Mouse (Mus musculus) heart, adult 2 months (tissue): ENCODE results near the gene Cpn1. TPM values are rescaled to one million over a fixed set of nuclear protein-coding genes. Genes with fewer than 3 reads are reported as not detected.

Source experiments
- DNase-seq, 2 experiments: peaks; one replicate each; pipeline ENCODE4 v3.0.0; 2021
- H3K27ac ChIP-seq: fragments of 200-600 bp; 2 replicates; pipeline ENCODE4 v1.8.1; 2022
- H3K27me3 ChIP-seq: fragments of 200-500 bp; 2 replicates; pipeline ENCODE4 v1.6.1; 2012; ENCODE audit warnings: mild to moderate bottlenecking, low read length, inconsistent platforms, mixed read lengths; ENCODE audit not compliant: control insufficient read depth, insufficient read depth
- H3K36me3 ChIP-seq: fragments of 200-500 bp; 2 replicates; pipeline ENCODE4 v1.6.1; 2012; ENCODE audit warnings: low read length, inconsistent platforms; ENCODE audit not compliant: control insufficient read depth, insufficient read depth
- H3K4me1 ChIP-seq: fragments of 200-500 bp; 2 replicates; pipeline ENCODE4 v1.6.1; 2011; ENCODE audit warnings: low read length; ENCODE audit not compliant: control insufficient read depth, insufficient read depth
- H3K4me3 ChIP-seq: fragments of 200-600 bp; 2 replicates; pipeline ENCODE4 v1.8.1; 2022
- H3K79me2 ChIP-seq: fragments of 200-500 bp; replicated peaks from 2 replicates; pipeline ENCODE4 v1.6.1; 2012; ENCODE audit warnings: mild to moderate bottlenecking, inconsistent platforms, low read length, moderate library complexity, mixed read lengths; ENCODE audit not compliant: control insufficient read depth, insufficient read depth
- H3K9ac ChIP-seq: fragments of 200-500 bp; 2 replicates; pipeline ENCODE4 v1.6.1; 2012; ENCODE audit warnings: low read depth, mild to moderate bottlenecking, control low read depth, inconsistent platforms, low read length, mixed read lengths
- CTCF ChIP-seq: fragments of 200-600 bp; IDR thresholded peaks from 2 replicates; pipeline ENCODE4 v1.8.1; 2022; ENCODE audit warnings: antibody characterized with exemption, mild to moderate bottlenecking, moderate library complexity
- EP300 ChIP-seq: fragments of 200-500 bp; IDR thresholded peaks from 2 replicates; pipeline ENCODE4 v1.6.1; 2011; ENCODE audit warnings: low read depth, low read length, control low read depth; ENCODE audit not compliant: insufficient read depth
- POLR2A ChIP-seq: fragments of 200-500 bp; IDR thresholded peaks from 2 replicates; pipeline ENCODE4 v1.6.1; 2011; ENCODE audit warnings: mild to moderate bottlenecking, low read depth, low read length, control low read depth; ENCODE audit not compliant: insufficient read depth
- WGBS: fragments of 180-500 bp; shearing (Covaris S2); methylation state at CpG from one replicate; pipeline ENCODE4 v1.1.7; 2018; 5-methylcytosine and 5-hydroxymethylcytosine counted together
- intact Hi-C: fragments of 180-260 bp; cut with DNase I; formaldehyde crosslinking; loops from one replicate; pipeline ENCODE4 v1.15.1; 2025
- polyA plus RNA-seq: library from polyadenylated mRNA; depleted of rRNA; stranded (reverse); fragments of >200 nt; gene quantifications from 2 replicates; pipeline ENCODE4 v1.2.3, GENCODE M21; 2012
- total RNA-seq, 2 experiments: library from RNA; stranded (reverse); gene quantifications; 2 replicates each; pipeline ENCODE4 v1.2.3; 2021

The Cpn1 gene
- total and polyA plus RNA-seq, 3 experiments: 0.18 to 0.31 TPM; not detected in 1

- intact Hi-C loops: loop anchor here (5.0 kb wide), 1 partner anchor 40 kb away; no protein-coding TSS in a partner anchor
- no peak overlapping the region for H3K9ac ChIP-seq
- no peaks in the 10 kb centered on the region for H3K27me3 ChIP-seq
- no peak overlapping the region for H3K4me3 ChIP-seq
- H3K36me3 ChIP-seq: no peaks in the 10 kb centered on the region; the same call in 1 of the 2 replicates
- 74% methylated on average over 6 of the region's 6 CpGs for WGBS
- no peak overlapping the region for H3K27ac ChIP-seq
- no peak for DNase-seq
- no peaks in the 10 kb centered on the region; the same call in 1 of the 2 replicates for H3K79me2 ChIP-seq
- TF ChIP-seq EP300 (no peak), POLR2A (no peak), CTCF (no peak)
- H3K4me1 ChIP-seq: peaks cover 14% of the 10 kb centered on the region
Measured at GRCm38 (mm10) chr19:43917763-43918162, 68.6 kb downstream of the Cpn1 start.

GRCm38 (mm10) chr19:43917406-43917691 is 69.0 kb downstream of the Cpn1 start:
- no peak for DNase-seq
- H3K36me3 ChIP-seq: no peaks in the 10 kb centered on the region; the same call in 1 of the 2 replicates
- H3K79me2 ChIP-seq: no peaks in the 10 kb centered on the region; the same call in 1 of the 2 replicates
- intact Hi-C loops: loop anchor here (5.0 kb wide), 1 partner anchor 40 kb away; no protein-coding TSS in a partner anchor
- H3K9ac ChIP-seq: no peak overlapping the region
- peaks cover 14% of the 10 kb centered on the region for H3K4me1 ChIP-seq
- H3K27me3 ChIP-seq: no peaks in the 10 kb centered on the region
- WGBS: 71% methylated on average over 2 of the region's 2 CpGs
- no peak for TF ChIP-seq EP300
- TF ChIP-seq CTCF: no peak
- no peak for TF ChIP-seq POLR2A
- H3K4me3 ChIP-seq: peak overlapping the region; percentile 28
- H3K27ac ChIP-seq: no peak overlapping the region

GRCm38 (mm10) chr19:43916586-43917405 is 69.6 kb downstream of the Cpn1 start:
- WGBS: 33% methylated on average over 21 of the region's 21 CpGs
- H3K4me3 ChIP-seq: peak overlapping the region; percentile 28
- TF ChIP-seq CTCF (no peak), EP300 (no peak), POLR2A (no peak)
- H3K27me3 ChIP-seq: no peaks in the 10 kb centered on the region
- no peak overlapping the region for H3K9ac ChIP-seq
- no peaks in the 10 kb centered on the region; the same call in 1 of the 2 replicates for H3K36me3 ChIP-seq
- peak in 1 of 2 experiments; percentile 33 for DNase-seq
- peaks cover 14% of the 10 kb centered on the region for H3K4me1 ChIP-seq
- H3K79me2 ChIP-seq: no peaks in the 10 kb centered on the region; the same call in 1 of the 2 replicates
- intact Hi-C loops: loop anchor here (5.0 kb wide), 1 partner anchor 39 kb away; no protein-coding TSS in a partner anchor
- H3K27ac ChIP-seq: no peak overlapping the region

- intact Hi-C loops: loop anchor here (5.0 kb wide), 1 partner anchor 38 kb away; no protein-coding TSS in a partner anchor
- Histone ChIP-seq H3K9ac (no peak overlapping the region), H3K4me3 (no peak overlapping the region), H3K36me3 (no peaks in the 10 kb centered on the region; the same call in 1 of the 2 replicates), H3K79me2 (no peaks in the 10 kb centered on the region; the same call in 1 of the 2 replicates), H3K27me3 (no peaks in the 10 kb centered on the region), H3K27ac (no peak overlapping the region), H3K4me1 (peaks cover 11% of the 10 kb centered on the region)
- 75% methylated on average over 9 of the region's 9 CpGs for WGBS
- TF ChIP-seq CTCF (no peak), EP300 (no peak), POLR2A (no peak)
- DNase-seq: no peak
Measured at GRCm38 (mm10) chr19:43915431-43915830, 70.9 kb downstream of the Cpn1 start.

- Histone ChIP-seq H3K79me2 (no peaks in the 10 kb centered on the region; the same call in 1 of the 2 replicates), H3K36me3 (no peaks in the 10 kb centered on the region), H3K27ac (no peak overlapping the region), H3K4me3 (no peak overlapping the region), H3K9ac (no peak overlapping the region), H3K4me1 (peaks cover 11% of the 10 kb centered on the region), H3K27me3 (no peaks in the 10 kb centered on the region)
- no peak for DNase-seq
- WGBS: 90% methylated on average over 9 of the region's 9 CpGs
- TF ChIP-seq POLR2A: no peak
- TF ChIP-seq EP300: no peak
- TF ChIP-seq CTCF: no peak
- intact Hi-C loops: loop anchor here (5.0 kb wide), 1 partner anchor 38 kb away; no protein-coding TSS in a partner anchor
Measured at GRCm38 (mm10) chr19:43914986-43915385, 71.4 kb downstream of the Cpn1 start.

- WGBS: 73% methylated on average over 4 of the region's 4 CpGs
- TF ChIP-seq POLR2A: no peak
- no peak for TF ChIP-seq CTCF
- no peak for TF ChIP-seq EP300
Measured at GRCm38 (mm10) chr19:43912775-43913486, 73.4 kb downstream of the Cpn1 start.

More at GRCm38 (mm10) chr19:43912775-43913486, 73.4 kb downstream of the Cpn1 start:
- no peaks in the 10 kb centered on the region for H3K27me3 ChIP-seq
- H3K4me1 ChIP-seq: peaks cover 10% of the 10 kb centered on the region
- H3K4me3 ChIP-seq: no peak overlapping the region
- intact Hi-C loops: no loop called here
- H3K27ac ChIP-seq: no peak overlapping the region
- no peaks in the 10 kb centered on the region; the same call in 1 of the 2 replicates for H3K79me2 ChIP-seq
- no peaks in the 10 kb centered on the region for H3K36me3 ChIP-seq
- no peak overlapping the region for H3K9ac ChIP-seq
- DNase-seq: no peak
